Mouse (Mus musculus) MEL (cell line): ENCODE data around the gene Mob4. TPM values are rescaled to one million over a fixed set of nuclear protein-coding genes. Genes with fewer than 3 reads are reported as not detected.

Experiments used
- DNase-seq: peaks from one replicate; pipeline ENCODE4 v3.0.0; 2011; ENCODE audit warnings: low read depth, low spot score
- H3K27ac ChIP-seq: 2 replicates; pipeline ENCODE4 v1.5.1; 2012; ENCODE audit warnings: low read depth, mild to moderate bottlenecking, control low read depth, low read length, moderate library complexity; ENCODE audit not compliant: control insufficient read depth
- H3K27me3 ChIP-seq, 2 experiments: fragments of 150-350 bp in 1 of 2; sonication (generic) in 1 of 2; 2 replicates each; pipeline ENCODE4 v1.6.1; 2012; ENCODE audit warnings: low read length in 2 of 2, mild to moderate bottlenecking in 2 of 2, improper control_type of control experiment in 1 of 2, moderate library complexity in 1 of 2; ENCODE audit not compliant: insufficient read depth in 2 of 2, control insufficient read depth in 1 of 2
- H3K36me3 ChIP-seq, 2 experiments: 2 replicates each; pipeline ENCODE4 v1.6.1; 2012 to 2014; ENCODE audit warnings: low read length in 2 of 2, improper control_type of control experiment in 1 of 2, inconsistent platforms in 1 of 2, mild to moderate bottlenecking in 1 of 2; ENCODE audit not compliant: insufficient read depth in 2 of 2, control insufficient read depth in 1 of 2
- H3K4me1 ChIP-seq, 2 experiments: fragments of 150-350 bp in 1 of 2; sonication (generic) in 1 of 2; 2 replicates each; pipeline ENCODE4 v1.6.1; 2012; ENCODE audit warnings: low read length in 2 of 2, improper control_type of control experiment in 1 of 2, mild to moderate bottlenecking in 1 of 2; ENCODE audit not compliant: insufficient read depth in 2 of 2, control insufficient read depth in 1 of 2
- H3K4me3 ChIP-seq, 2 experiments: fragments of 150-350 bp in 1 of 2; sonication (generic) in 1 of 2; 2 replicates each; pipeline ENCODE4 v1.5.1; 2012; ENCODE audit warnings: low read depth in 2 of 2, low read length in 2 of 2, mild to moderate bottlenecking in 2 of 2, moderate library complexity in 2 of 2, control low read depth in 1 of 2, improper control_type of control experiment in 1 of 2; ENCODE audit not compliant: control insufficient read depth in 1 of 2, insufficient read depth in 1 of 2
- H3K79me2 ChIP-seq: 2 replicates; pipeline ENCODE4 v1.6.1; 2012; ENCODE audit warnings: mild to moderate bottlenecking, low read length, moderate library complexity; ENCODE audit not compliant: control insufficient read depth, poor library complexity, insufficient read depth
- H3K9ac ChIP-seq: 2 replicates; pipeline ENCODE4 v1.6.1; 2012; ENCODE audit warnings: low read depth, mild to moderate bottlenecking, control low read depth, low read length, moderate library complexity; ENCODE audit not compliant: control insufficient read depth, poor library complexity, severe bottlenecking
- H3K9me3 ChIP-seq: fragments of 150-350 bp; sonication (generic); replicated peaks from 2 replicates; pipeline ENCODE4 v1.6.1; 2012; ENCODE audit warnings: mild to moderate bottlenecking, low read length, improper control_type of control experiment, moderate library complexity; ENCODE audit not compliant: insufficient read depth
- CHD1 ChIP-seq: IDR thresholded peaks from 2 replicates; pipeline ENCODE4 v1.6.1; 2012; ENCODE audit warnings: low read depth, mild to moderate bottlenecking, inconsistent platforms, low read length, improper control_type of control experiment
- CHD2 ChIP-seq: IDR thresholded peaks from 2 replicates; pipeline ENCODE4 v1.6.1; 2011; ENCODE audit warnings: low read length, improper control_type of control experiment
- CTCF ChIP-seq, 3 experiments: IDR thresholded peaks in 2 of 3; conservative IDR thresholded peaks in 1 of 3; 2 replicates each; pipeline ENCODE4 v1.5.1; 2011 to 2012; ENCODE audit warnings: low read length in 3 of 3, low read depth in 2 of 3, mild to moderate bottlenecking in 2 of 3, improper control_type of control experiment in 1 of 3, inconsistent platforms in 1 of 3, mixed read lengths in 1 of 3, moderate library complexity in 1 of 3; ENCODE audit not compliant: control insufficient read depth in 1 of 3, insufficient read depth in 1 of 3, poor library complexity in 1 of 3, severe bottlenecking in 1 of 3
- E2F4 ChIP-seq: IDR thresholded peaks from 2 replicates; pipeline ENCODE4 v1.6.1; 2011; ENCODE audit warnings: low read depth, low read length, improper control_type of control experiment, borderline replicate concordance
- ELF1 ChIP-seq: IDR thresholded peaks from 2 replicates; pipeline ENCODE4 v1.6.1; 2014; ENCODE audit warnings: low read depth, mild to moderate bottlenecking, inconsistent platforms, low read length, improper control_type of control experiment, moderate library complexity
- EP300 ChIP-seq, 2 experiments: IDR thresholded peaks; 2 replicates each; pipeline ENCODE4 v1.6.1; 2011; ENCODE audit warnings: improper control_type of control experiment in 2 of 2, low read length in 2 of 2, low read depth in 1 of 2, mild to moderate bottlenecking in 1 of 2
- ETS1 ChIP-seq: IDR thresholded peaks from 2 replicates; pipeline ENCODE4 v1.6.1; 2012; ENCODE audit warnings: low read depth, mild to moderate bottlenecking, inconsistent platforms, low read length, improper control_type of control experiment, moderate library complexity
- GABPA ChIP-seq: IDR thresholded peaks from 2 replicates; pipeline ENCODE4 v1.6.1; 2012; ENCODE audit warnings: low read depth, mild to moderate bottlenecking, inconsistent platforms, low read length, improper control_type of control experiment, moderate library complexity
- GATA1 ChIP-seq: IDR thresholded peaks from 2 replicates; pipeline ENCODE4 v1.6.1; 2011; ENCODE audit warnings: low read depth, low read length, improper control_type of control experiment
- JUND ChIP-seq: IDR thresholded peaks from 2 replicates; pipeline ENCODE4 v1.6.1; 2011; ENCODE audit warnings: low read depth, mild to moderate bottlenecking, improper control_type of control experiment, low read length
- MAX ChIP-seq: IDR thresholded peaks from 2 replicates; pipeline ENCODE4 v1.6.1; 2011; ENCODE audit warnings: low read length, improper control_type of control experiment
- MAZ ChIP-seq: IDR thresholded peaks from 2 replicates; pipeline ENCODE4 v1.6.1; 2012; ENCODE audit warnings: low read depth, mild to moderate bottlenecking, inconsistent platforms, low read length, improper control_type of control experiment
- NELFE ChIP-seq: IDR thresholded peaks from 2 replicates; pipeline ENCODE4 v1.6.1; 2011; ENCODE audit warnings: low read depth, low read length, improper control_type of control experiment
- POLR2A ChIP-seq, 2 experiments: IDR thresholded peaks; 2 replicates each; pipeline ENCODE4 v1.6.1; 2011 to 2012; ENCODE audit warnings: low read length in 2 of 2, mild to moderate bottlenecking in 2 of 2, control low read depth in 1 of 2, improper control_type of control experiment in 1 of 2, low read depth in 1 of 2, moderate library complexity in 1 of 2; ENCODE audit not compliant: control insufficient read depth in 1 of 2, insufficient read depth in 1 of 2, poor library complexity in 1 of 2
- POLR2AphosphoS5 ChIP-seq: IDR thresholded peaks from 2 replicates; pipeline ENCODE4 v1.6.1; 2012; ENCODE audit warnings: low read depth, borderline replicate concordance, mild to moderate bottlenecking, inconsistent platforms, low read length, moderate library complexity, mixed read lengths
- TBP ChIP-seq: IDR thresholded peaks from 2 replicates; pipeline ENCODE4 v1.8.0; 2011; ENCODE audit warnings: low read depth, low read length, improper control_type of control experiment
- polyA plus RNA-seq, 2 experiments: library from polyadenylated mRNA; stranded (reverse) in 1 of 2; unstranded in 1 of 2; fragments of >175 nt in 1 of 2; fragments of >200 nt in 1 of 2; gene quantifications; 2 replicates each; pipeline versions ENCODE4 v1.2.1 to v1.2.4; 2012; ENCODE audit warnings: low replicate concordance in 2 of 2, low read depth in 1 of 2; ENCODE audit not compliant: insufficient read length in 2 of 2, insufficient read depth in 1 of 2, missing spikeins in 1 of 2
- total RNA-seq: library from RNA; depleted of rRNA; stranded (reverse); fragments of 300-350 nt; gene quantifications from 2 replicates; pipeline ENCODE4 v1.2.3, GENCODE M21; 2012

Gene Mob4
- total and polyA plus RNA-seq, 3 experiments, result 22.0 to 62.1 (median 26.6) TPM

- H3K79me2 ChIP-seq, result no peaks in the 10 kb centered on the region
- H3K36me3 ChIP-seq, result no peaks in the 10 kb centered on the region
- H3K4me3 ChIP-seq, result no peak overlapping the region
- H3K9me3 ChIP-seq, result no peaks in the 10 kb centered on the region
- H3K27me3 ChIP-seq, result no peaks in the 10 kb centered on the region; a peak in 1 of 4 replicates
- no peak for TF ChIP-seq GATA1
- DNase-seq, result no peak
- H3K9ac ChIP-seq, result no peak overlapping the region
- no peak overlapping the region for H3K27ac ChIP-seq
- H3K4me1 ChIP-seq, result no peaks in the 10 kb centered on the region
Observed at GRCm38 (mm10) chr1:55174558-55175034, 43.6 kb downstream of the Mob4 start.

- no peak overlapping the region for H3K27ac ChIP-seq
- DNase-seq, result peak; percentile 21
- H3K4me1 ChIP-seq, result no peaks in the 10 kb centered on the region
- no peak overlapping the region for H3K4me3 ChIP-seq
- H3K9ac ChIP-seq, result no peak overlapping the region
- H3K9me3 ChIP-seq, result no peaks in the 10 kb centered on the region
- TF ChIP-seq CTCF (IDR thresholded peaks at IDR 0.05 in 2 of 3, conservative IDR thresholded peaks at IDR 0.05 in 1 of 3; ENCODE audit: control insufficient read depth in 1 of 3, insufficient read depth in 1 of 3, low read depth in 2 of 3, low read length in 3 of 3, poor library complexity in 1 of 3, severe bottlenecking in 1 of 3) (peak in 2 of 3 experiments; percentile 26 to 33; a peak in 2 of 6 replicates), MAX (no peak)
- H3K79me2 ChIP-seq, result no peaks in the 10 kb centered on the region
- H3K27me3 ChIP-seq, result no peaks in the 10 kb centered on the region; a peak in 1 of 4 replicates
- H3K36me3 ChIP-seq, result no peaks in the 10 kb centered on the region
Observed at GRCm38 (mm10) chr1:55179917-55180566, 49.0 kb downstream of the Mob4 start.

GRCm38 (mm10) chr1:55182392-55182791 lies 51.4 kb downstream of the Mob4 start:
- TF ChIP-seq POLR2AphosphoS5 (no peak), NELFE (no peak), CHD2 (no peak), ELF1 (no peak), GABPA (no peak), E2F4 (no peak), JUND (no peak), TBP (no peak), CHD1 (no peak), ETS1 (no peak), POLR2A (IDR thresholded peaks at IDR 0.05; ENCODE audit: control insufficient read depth in 1 of 2, insufficient read depth in 1 of 2, low read depth in 1 of 2, low read length in 2 of 2, poor library complexity in 1 of 2) (no peak), MAZ (no peak), EP300 (IDR thresholded peaks at IDR 0.05; ENCODE audit: low read depth in 1 of 2, low read length in 2 of 2) (no peak)
- no peaks in the 10 kb centered on the region for H3K9me3 ChIP-seq
- H3K36me3 ChIP-seq, result no peaks in the 10 kb centered on the region
- H3K4me3 ChIP-seq, result no peak overlapping the region
- no peak overlapping the region for H3K27ac ChIP-seq
- no peak overlapping the region for H3K9ac ChIP-seq
- no peak for DNase-seq
- no peaks in the 10 kb centered on the region for H3K79me2 ChIP-seq
- no peaks in the 10 kb centered on the region; a peak in 1 of 4 replicates for H3K27me3 ChIP-seq
- H3K4me1 ChIP-seq, result no peaks in the 10 kb centered on the region
